Mouse (Mus musculus): ENCODE measurements at regions not wholly inside any gene's neighbourhood (a gene's known extent, or its start where the extent isn't known, plus 50 kb on each side); places are given as distances from the start of the nearest gene placed in this dataset.

GRCm38 (mm10) chr8:103096496-103097092 lies 311.2 kb upstream of the Cdh11 start:
- WGBS = 90% methylated on average over 4 of the region's 4 CpGs
- Histone ChIP-seq H3K4me1 (replicated peaks; ENCODE audit: control insufficient read depth, insufficient read depth, low read length) (no peaks in the 10 kb centered on the region), H3K36me3 (ENCODE audit: control insufficient read depth, insufficient read depth, low read length) (no peaks in the 10 kb centered on the region), H3K27ac (ENCODE audit: control insufficient read depth, insufficient read depth, low read length) (no peak overlapping the region), H3K4me3 (ENCODE audit: control insufficient read depth, insufficient read depth, low read length) (no peak overlapping the region), H3K27me3 (ENCODE audit: control insufficient read depth, insufficient read depth, low read length) (no peaks in the 10 kb centered on the region)
- DNase-seq = no peak
- no peak for TF ChIP-seq POLR2A (IDR thresholded peaks at IDR 0.05; ENCODE audit: control insufficient read depth, extremely low read depth, insufficient read depth, low read length, poor library complexity)
- TF ChIP-seq CTCF (IDR thresholded peaks at IDR 0.05; ENCODE audit: borderline replicate concordance, control insufficient read depth, extremely low read depth, insufficient read depth, low read length, poor library complexity) = no peak

GRCm38 (mm10) chr8:103125581-103125980 lies 340.1 kb upstream of the Cdh11 start:
- Histone ChIP-seq H3K27ac (ENCODE audit: control insufficient read depth, insufficient read depth, low read length) (no peak overlapping the region), H3K4me1 (replicated peaks; ENCODE audit: control insufficient read depth, insufficient read depth, low read length) (no peaks in the 10 kb centered on the region), H3K27me3 (ENCODE audit: control insufficient read depth, insufficient read depth, low read length) (no peaks in the 10 kb centered on the region), H3K4me3 (ENCODE audit: control insufficient read depth, insufficient read depth, low read length) (no peak overlapping the region), H3K36me3 (ENCODE audit: control insufficient read depth, insufficient read depth, low read length) (no peaks in the 10 kb centered on the region)
- WGBS = 86% methylated on average over 7 of the region's 7 CpGs
- TF ChIP-seq POLR2A (IDR thresholded peaks at IDR 0.05; ENCODE audit: control insufficient read depth, extremely low read depth, insufficient read depth, low read length, poor library complexity) (no peak), CTCF (IDR thresholded peaks at IDR 0.05; ENCODE audit: borderline replicate concordance, control insufficient read depth, extremely low read depth, insufficient read depth, low read length, poor library complexity) (no peak)
- no peak for DNase-seq

- WGBS = 68% methylated on average over 1 of the region's 1 CpGs
- H3K27me3 ChIP-seq (ENCODE audit: control insufficient read depth, insufficient read depth, low read length) = no peaks in the 10 kb centered on the region
- no peak for DNase-seq
- no peak for TF ChIP-seq POLR2A (IDR thresholded peaks at IDR 0.05; ENCODE audit: control insufficient read depth, extremely low read depth, insufficient read depth, low read length, poor library complexity)
- H3K4me1 ChIP-seq (replicated peaks; ENCODE audit: control insufficient read depth, insufficient read depth, low read length) = no peaks in the 10 kb centered on the region
- H3K27ac ChIP-seq (ENCODE audit: control insufficient read depth, insufficient read depth, low read length) = no peak overlapping the region
- H3K4me3 ChIP-seq (ENCODE audit: control insufficient read depth, insufficient read depth, low read length) = no peak overlapping the region
- no peaks in the 10 kb centered on the region for H3K36me3 ChIP-seq (ENCODE audit: control insufficient read depth, insufficient read depth, low read length)
Measured at GRCm38 (mm10) chr8:103138136-103138535, 352.7 kb upstream of the Cdh11 start.

- TF ChIP-seq CTCF (IDR thresholded peaks at IDR 0.05; ENCODE audit: borderline replicate concordance, control insufficient read depth, extremely low read depth, insufficient read depth, low read length, poor library complexity) = no peak
- no peak for TF ChIP-seq POLR2A (IDR thresholded peaks at IDR 0.05; ENCODE audit: control insufficient read depth, extremely low read depth, insufficient read depth, low read length, poor library complexity)
- H3K4me1 ChIP-seq (replicated peaks; ENCODE audit: control insufficient read depth, insufficient read depth, low read length) = no peaks in the 10 kb centered on the region
- H3K36me3 ChIP-seq (ENCODE audit: control insufficient read depth, insufficient read depth, low read length) = no peaks in the 10 kb centered on the region
- H3K27ac ChIP-seq (ENCODE audit: control insufficient read depth, insufficient read depth, low read length) = no peak overlapping the region
- no peak for DNase-seq
- WGBS = 69% methylated on average over 1 of the region's 1 CpGs
- H3K27me3 ChIP-seq (ENCODE audit: control insufficient read depth, insufficient read depth, low read length) = no peaks in the 10 kb centered on the region
- no peak overlapping the region for H3K4me3 ChIP-seq (ENCODE audit: control insufficient read depth, insufficient read depth, low read length)
Measured at GRCm38 (mm10) chr8:103144835-103145234, 359.4 kb upstream of the Cdh11 start.

- TF ChIP-seq POLR2A (IDR thresholded peaks at IDR 0.05; ENCODE audit: control insufficient read depth, extremely low read depth, insufficient read depth, low read length, poor library complexity) = no peak
- TF ChIP-seq CTCF (IDR thresholded peaks at IDR 0.05; ENCODE audit: borderline replicate concordance, control insufficient read depth, extremely low read depth, insufficient read depth, low read length, poor library complexity) = no peak
- no peak overlapping the region for H3K4me3 ChIP-seq (ENCODE audit: control insufficient read depth, insufficient read depth, low read length)
- H3K4me1 ChIP-seq (replicated peaks; ENCODE audit: control insufficient read depth, insufficient read depth, low read length) = no peaks in the 10 kb centered on the region
- no peak overlapping the region for H3K27ac ChIP-seq (ENCODE audit: control insufficient read depth, insufficient read depth, low read length)
- no peaks in the 10 kb centered on the region for H3K36me3 ChIP-seq (ENCODE audit: control insufficient read depth, insufficient read depth, low read length)
- no peak for DNase-seq
- H3K27me3 ChIP-seq (ENCODE audit: control insufficient read depth, insufficient read depth, low read length) = no peaks in the 10 kb centered on the region
- 60% methylated on average over 4 of the region's 4 CpGs for WGBS
Measured at GRCm38 (mm10) chr8:103148013-103148412, 362.6 kb upstream of the Cdh11 start.

- H3K4me3 ChIP-seq (ENCODE audit: control insufficient read depth, insufficient read depth, low read length) = no peak overlapping the region
- H3K36me3 ChIP-seq (ENCODE audit: control insufficient read depth, insufficient read depth, low read length) = no peaks in the 10 kb centered on the region
- no peaks in the 10 kb centered on the region for H3K27me3 ChIP-seq (ENCODE audit: control insufficient read depth, insufficient read depth, low read length)
- WGBS = 83% methylated on average over 10 of the region's 10 CpGs
- no peak for DNase-seq
- H3K4me1 ChIP-seq (replicated peaks; ENCODE audit: control insufficient read depth, insufficient read depth, low read length) = no peaks in the 10 kb centered on the region
- H3K27ac ChIP-seq (ENCODE audit: control insufficient read depth, insufficient read depth, low read length) = no peak overlapping the region
- TF ChIP-seq CTCF (IDR thresholded peaks at IDR 0.05; ENCODE audit: borderline replicate concordance, control insufficient read depth, extremely low read depth, insufficient read depth, low read length, poor library complexity) = no peak
- no peak for TF ChIP-seq POLR2A (IDR thresholded peaks at IDR 0.05; ENCODE audit: control insufficient read depth, extremely low read depth, insufficient read depth, low read length, poor library complexity)
Measured at GRCm38 (mm10) chr8:103148447-103148846, 363.0 kb upstream of the Cdh11 start.

Data from thymus, adult 2 months (tissue).